Mouse (Mus musculus): ENCODE measurements around the gene Nbeal1. TPM values are rescaled to one million over a fixed set of nuclear protein-coding genes. Genes with fewer than 3 reads are reported as not detected.
"Not testable (repeated sequence)": the region's sequence is repeated elsewhere in the genome, so short reads cannot be mapped to it uniquely, and the experiment has no call there.

Nbeal1 gene
- polyA plus RNA-seq, 1 experiment: 42.0 TPM

DNA sequence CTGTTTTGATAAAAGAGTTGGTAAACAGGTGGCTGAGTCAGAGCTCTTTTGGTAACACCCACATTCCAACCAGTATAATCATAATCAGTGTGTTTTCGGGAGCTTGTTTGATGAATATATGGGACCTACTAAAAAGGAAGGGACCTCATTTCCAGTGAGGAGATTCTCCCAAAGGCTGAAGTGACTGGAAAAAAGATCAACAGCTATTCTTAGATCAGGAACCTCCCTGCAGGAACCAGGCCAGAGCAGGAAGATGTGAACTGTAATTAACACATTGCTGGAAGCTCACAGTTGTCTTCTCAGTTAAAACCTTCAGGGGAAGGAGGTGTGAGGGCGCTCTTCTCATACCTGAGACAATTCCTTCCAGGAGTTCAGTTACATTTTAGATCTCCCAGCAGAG lies 10.8 kb upstream of the Nbeal1 start:
- Histone ChIP-seq H3K4me3 (ENCODE audit: low read depth, low read length) (no peak overlapping the region), H3K27me3 (ENCODE audit: control insufficient read depth, insufficient read depth, low read length, poor library complexity, severe bottlenecking) (no peaks in the 10 kb centered on the region; the same call in 1 of the 2 replicates), H3K27ac (ENCODE audit: insufficient read depth, low read length) (no peak overlapping the region), H3K36me3 (ENCODE audit: control insufficient read depth, insufficient read depth, low read length, poor library complexity, severe bottlenecking) (no peaks in the 10 kb centered on the region), H3K4me1 (ENCODE audit: control insufficient read depth, insufficient read depth, low read length) (no peaks in the 10 kb centered on the region), H3K9me3 (replicated peaks; ENCODE audit: control insufficient read depth, insufficient read depth, low read length, poor library complexity, severe bottlenecking) (no peaks in the 10 kb centered on the region), H3K9ac (ENCODE audit: low read depth, poor library complexity, severe bottlenecking) (no peak overlapping the region)
- TF ChIP-seq CTCF (IDR thresholded peaks at IDR 0.05; ENCODE audit: low read depth, low read length): no peak
- no peak for TF ChIP-seq POLR2A (IDR thresholded peaks at IDR 0.05; ENCODE audit: insufficient read depth, low read length)
- TF ChIP-seq EP300 (IDR thresholded peaks at IDR 0.05; ENCODE audit: insufficient read depth, low read depth, low read length): no peak

DNA sequence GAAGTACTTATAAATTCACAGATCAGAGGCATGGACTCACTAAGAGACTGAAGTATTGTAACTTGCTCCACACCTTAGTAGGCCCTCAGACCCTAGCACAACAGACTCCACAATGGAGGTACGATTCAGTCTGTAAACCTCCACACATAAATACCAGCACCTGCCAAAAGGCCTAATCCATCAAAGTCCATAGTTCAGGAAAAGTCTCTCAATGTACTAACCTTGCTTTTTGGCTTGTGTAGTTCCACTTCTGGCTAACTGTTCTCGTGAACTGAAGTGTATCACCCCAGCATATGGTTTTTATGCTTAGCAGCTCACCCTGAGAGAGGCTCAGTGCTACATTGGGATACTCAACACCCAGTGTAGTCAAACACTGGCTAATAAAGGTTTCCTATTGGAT lies 10.1 kb upstream of the Nbeal1 start:
- H3K4me3 ChIP-seq (ENCODE audit: low read depth, low read length): no peak overlapping the region
- H3K27me3 ChIP-seq (ENCODE audit: control insufficient read depth, insufficient read depth, low read length, poor library complexity, severe bottlenecking): no peaks in the 10 kb centered on the region; the same call in 1 of the 2 replicates
- H3K27ac ChIP-seq (ENCODE audit: insufficient read depth, low read length): no peak overlapping the region
- TF ChIP-seq CTCF (IDR thresholded peaks at IDR 0.05; ENCODE audit: low read depth, low read length) (no peak), POLR2A (IDR thresholded peaks at IDR 0.05; ENCODE audit: insufficient read depth, low read length) (no peak), EP300 (IDR thresholded peaks at IDR 0.05; ENCODE audit: insufficient read depth, low read depth, low read length) (no peak)
- no peaks in the 10 kb centered on the region for H3K9me3 ChIP-seq (replicated peaks; ENCODE audit: control insufficient read depth, insufficient read depth, low read length, poor library complexity, severe bottlenecking)
- no peaks in the 10 kb centered on the region for H3K4me1 ChIP-seq (ENCODE audit: control insufficient read depth, insufficient read depth, low read length)
- no peaks in the 10 kb centered on the region for H3K36me3 ChIP-seq (ENCODE audit: control insufficient read depth, insufficient read depth, low read length, poor library complexity, severe bottlenecking)
- no peak overlapping the region for H3K9ac ChIP-seq (ENCODE audit: low read depth, poor library complexity, severe bottlenecking)

DNA sequence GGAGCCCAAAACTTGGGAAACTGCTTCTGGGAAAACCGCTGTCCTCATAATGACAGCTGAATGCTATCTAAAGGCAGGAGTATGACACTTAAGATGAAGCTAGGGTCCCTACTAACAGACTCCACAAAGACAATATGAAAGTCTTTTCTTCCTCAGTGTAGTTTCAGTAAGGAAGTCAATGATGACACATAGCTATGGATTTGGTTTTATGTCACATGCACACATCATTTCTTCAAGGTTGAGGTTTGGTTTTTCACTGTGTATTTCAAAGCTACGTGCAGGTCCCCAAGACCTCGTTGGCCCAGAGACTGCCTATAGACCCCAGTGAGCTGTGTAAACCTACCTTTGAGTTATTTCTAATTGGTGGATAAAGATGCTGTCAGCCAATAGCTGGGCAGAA lies 7.3 kb upstream of the Nbeal1 start:
- Histone ChIP-seq H3K27me3 (ENCODE audit: control insufficient read depth, insufficient read depth, low read length, poor library complexity, severe bottlenecking) (no peaks in the 10 kb centered on the region; the same call in 1 of the 2 replicates), H3K9me3 (replicated peaks; ENCODE audit: control insufficient read depth, insufficient read depth, low read length, poor library complexity, severe bottlenecking) (no peaks in the 10 kb centered on the region), H3K36me3 (ENCODE audit: control insufficient read depth, insufficient read depth, low read length, poor library complexity, severe bottlenecking) (no peaks in the 10 kb centered on the region), H3K9ac (ENCODE audit: low read depth, poor library complexity, severe bottlenecking) (no peak overlapping the region), H3K4me3 (ENCODE audit: low read depth, low read length) (no peak overlapping the region), H3K27ac (ENCODE audit: insufficient read depth, low read length) (no peak overlapping the region), H3K4me1 (ENCODE audit: control insufficient read depth, insufficient read depth, low read length) (no peaks in the 10 kb centered on the region)
- TF ChIP-seq EP300 (IDR thresholded peaks at IDR 0.05; ENCODE audit: insufficient read depth, low read depth, low read length) (no peak), POLR2A (IDR thresholded peaks at IDR 0.05; ENCODE audit: insufficient read depth, low read length) (no peak), CTCF (IDR thresholded peaks at IDR 0.05; ENCODE audit: low read depth, low read length) (no peak)

DNA sequence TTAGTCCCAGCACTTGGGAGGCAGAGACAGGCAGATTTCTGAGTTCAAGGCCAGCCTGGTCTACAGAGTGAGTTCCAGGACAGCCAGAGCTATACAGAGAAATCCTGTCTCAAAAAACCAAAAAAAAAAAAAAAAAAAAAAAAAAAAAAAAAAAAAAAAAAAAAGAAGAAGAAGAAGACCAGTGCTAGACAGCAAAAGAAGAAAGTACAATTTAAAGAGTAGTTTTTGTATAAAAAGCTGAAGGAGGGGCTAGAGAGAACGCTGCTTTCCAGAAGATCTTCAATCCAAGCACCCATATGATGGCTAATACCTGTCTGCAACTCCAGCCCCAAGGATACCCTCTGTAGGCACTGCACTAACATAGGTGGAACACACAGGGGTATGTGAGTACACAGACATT lies 2.6 kb upstream of the Nbeal1 start:
- H3K36me3 ChIP-seq (ENCODE audit: control insufficient read depth, insufficient read depth, low read length, poor library complexity, severe bottlenecking); H3K4me1 ChIP-seq (ENCODE audit: control insufficient read depth, insufficient read depth, low read length); H3K9ac ChIP-seq (ENCODE audit: low read depth, poor library complexity, severe bottlenecking); H3K4me3 ChIP-seq (ENCODE audit: low read depth, low read length); H3K27me3 ChIP-seq (ENCODE audit: control insufficient read depth, insufficient read depth, low read length, poor library complexity, severe bottlenecking); H3K27ac ChIP-seq (ENCODE audit: insufficient read depth, low read length); H3K9me3 ChIP-seq (replicated peaks; ENCODE audit: control insufficient read depth, insufficient read depth, low read length, poor library complexity, severe bottlenecking): not testable (repeated sequence)

DNA sequence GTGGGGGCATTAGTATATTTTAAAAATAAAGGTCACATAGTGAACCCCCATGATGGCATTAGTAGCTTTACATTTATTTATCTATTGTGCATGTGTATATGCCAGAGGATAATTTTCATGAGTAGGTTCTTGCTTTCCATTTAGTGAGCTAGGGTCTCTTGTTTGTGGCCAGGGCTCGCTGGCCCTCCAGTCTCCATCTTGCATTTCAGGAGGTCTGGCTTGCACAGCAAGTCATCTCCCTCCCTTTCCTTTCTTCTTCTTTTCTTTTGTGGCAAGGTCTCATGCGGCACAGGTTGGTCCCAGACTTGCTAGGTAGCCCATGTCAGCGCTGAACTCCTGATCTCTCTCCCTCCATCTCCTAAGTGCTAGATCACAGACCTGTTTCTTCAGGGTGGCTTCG lies 1.0 kb upstream of the Nbeal1 start:
- no peak overlapping the region for H3K27ac ChIP-seq (ENCODE audit: insufficient read depth, low read length)
- H3K9ac ChIP-seq (ENCODE audit: low read depth, poor library complexity, severe bottlenecking): peak overlapping the region; percentile 43; the same call in 1 of the 2 replicates
- peak overlapping the region; percentile 32 for H3K4me3 ChIP-seq (ENCODE audit: low read depth, low read length)

DNA sequence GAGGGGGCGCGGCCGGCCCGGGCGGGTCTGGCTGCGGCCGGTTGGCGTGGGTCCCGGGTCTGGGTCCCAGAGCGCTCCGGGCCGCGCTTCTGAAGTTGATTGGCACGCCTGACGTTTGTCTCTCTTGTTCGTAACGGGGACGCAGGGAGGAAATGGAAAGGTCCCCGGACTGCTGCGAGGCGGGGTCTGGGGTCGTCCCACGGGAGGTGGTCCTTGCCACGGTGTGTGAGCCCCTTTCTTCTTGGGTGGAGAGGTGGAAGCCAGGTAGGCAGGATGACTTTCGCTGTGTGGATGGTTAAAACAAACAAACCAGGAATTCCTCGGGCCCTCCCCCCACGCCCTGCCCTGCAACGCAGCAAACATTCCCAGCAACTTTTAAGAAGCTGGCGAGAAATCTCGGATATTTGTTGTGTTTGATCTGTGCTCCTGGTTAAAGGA lies 404 bp downstream of the Nbeal1 start:
- Histone ChIP-seq H3K27me3 (ENCODE audit: control insufficient read depth, insufficient read depth, low read length, poor library complexity, severe bottlenecking) (no peaks in the 10 kb centered on the region), H3K27ac (ENCODE audit: insufficient read depth, low read length) (peak overlapping the region; percentile 77), H3K4me1 (ENCODE audit: control insufficient read depth, insufficient read depth, low read length) (peaks cover 1% of the 10 kb centered on the region)

More for the DNA sequence above, 1.0 kb upstream of the Nbeal1 start:
- H3K36me3 ChIP-seq (ENCODE audit: control insufficient read depth, insufficient read depth, low read length, poor library complexity, severe bottlenecking): no peaks in the 10 kb centered on the region
- H3K4me1 ChIP-seq (ENCODE audit: control insufficient read depth, insufficient read depth, low read length): peaks cover 1% of the 10 kb centered on the region
- TF ChIP-seq EP300 (IDR thresholded peaks at IDR 0.05; ENCODE audit: insufficient read depth, low read depth, low read length) (no peak), POLR2A (IDR thresholded peaks at IDR 0.05; ENCODE audit: insufficient read depth, low read length) (no peak), CTCF (IDR thresholded peaks at IDR 0.05; ENCODE audit: low read depth, low read length) (no peak)
- no peaks in the 10 kb centered on the region for H3K9me3 ChIP-seq (replicated peaks; ENCODE audit: control insufficient read depth, insufficient read depth, low read length, poor library complexity, severe bottlenecking)
- no peaks in the 10 kb centered on the region for H3K27me3 ChIP-seq (ENCODE audit: control insufficient read depth, insufficient read depth, low read length, poor library complexity, severe bottlenecking)

More for the DNA sequence above, 404 bp downstream of the Nbeal1 start:
- Histone ChIP-seq H3K9me3 (replicated peaks; ENCODE audit: control insufficient read depth, insufficient read depth, low read length, poor library complexity, severe bottlenecking) (no peaks in the 10 kb centered on the region), H3K36me3 (ENCODE audit: control insufficient read depth, insufficient read depth, low read length, poor library complexity, severe bottlenecking) (no peaks in the 10 kb centered on the region; the same call in 1 of the 2 replicates), H3K4me3 (ENCODE audit: low read depth, low read length) (peak overlapping the region; percentile 95), H3K9ac (ENCODE audit: low read depth, poor library complexity, severe bottlenecking) (peak overlapping the region; percentile 79)
- TF ChIP-seq POLR2A (IDR thresholded peaks at IDR 0.05; ENCODE audit: insufficient read depth, low read length): no peak
- TF ChIP-seq CTCF (IDR thresholded peaks at IDR 0.05; ENCODE audit: low read depth, low read length): no peak

Measured in ES-Bruce4 (cell line).